Mouse (Mus musculus) olfactory bulb, adult 2 months (tissue): ENCODE results near the gene Ccdc85a. TPM values are rescaled to one million over a fixed set of nuclear protein-coding genes. Genes with fewer than 3 reads are reported as not detected.
A peak's percentile ranks its signal among the peaks of the same experiment; 100 is the strongest.
"Not testable (repeated sequence)": the region's sequence is repeated elsewhere in the genome, so short reads cannot be mapped to it uniquely, and the experiment has no call there.

Source experiments
- H3K27ac ChIP-seq: fragments of 200-500 bp; 2 replicates; pipeline ENCODE4 v1.5.1; 2012; ENCODE audit warnings: low read depth, low read length; ENCODE audit not compliant: insufficient read depth
- H3K4me1 ChIP-seq: fragments of 200-500 bp; 2 replicates; pipeline ENCODE4 v1.6.1; 2012; ENCODE audit warnings: low read length; ENCODE audit not compliant: control insufficient read depth, insufficient read depth
- H3K4me3 ChIP-seq: fragments of 200-500 bp; 2 replicates; pipeline ENCODE4 v1.5.1; 2012; ENCODE audit warnings: mild to moderate bottlenecking, low read depth, low read length, moderate library complexity; ENCODE audit not compliant: insufficient read depth
- CTCF ChIP-seq: fragments of 200-500 bp; IDR thresholded peaks from 2 replicates; pipeline ENCODE4 v1.5.1; 2012; ENCODE audit warnings: low read depth, mild to moderate bottlenecking, low read length, moderate library complexity; ENCODE audit not compliant: insufficient read depth
- POLR2A ChIP-seq: fragments of 200-500 bp; IDR thresholded peaks from 2 replicates; pipeline ENCODE4 v1.6.1; 2012; ENCODE audit warnings: mild to moderate bottlenecking, low read depth, low read length, moderate library complexity; ENCODE audit not compliant: insufficient read depth
- WGBS: fragments of 180-500 bp; shearing (Covaris S2); methylation state at CpG from one replicate; pipeline ENCODE4 v1.1.7; 2018; 5-methylcytosine and 5-hydroxymethylcytosine counted together
- polyA plus RNA-seq: library from polyadenylated mRNA; stranded (reverse); fragments of >200 nt; gene quantifications from 2 replicates; pipeline ENCODE4 v1.2.4, GENCODE M21; 2012; ENCODE audit warnings: low replicate concordance; ENCODE audit not compliant: missing spikeins, insufficient read depth, insufficient read length

Gene Ccdc85a
- polyA plus RNA-seq, 1 experiment, result not detected

GRCm38 (mm10) chr11:28365929-28366244 is 218.2 kb downstream of the Ccdc85a start:
- H3K27ac ChIP-seq, result no peak overlapping the region
- H3K4me1 ChIP-seq, result peaks cover 7% of the 10 kb centered on the region
- no peak for TF ChIP-seq CTCF
- no peak for TF ChIP-seq POLR2A
- WGBS, result 59% methylated on average over 2 of the region's 2 CpGs
- no peak overlapping the region; the same call in 1 of the 2 replicates for H3K4me3 ChIP-seq

- no peak overlapping the region for H3K27ac ChIP-seq
- peaks cover 7% of the 10 kb centered on the region for H3K4me1 ChIP-seq
- no peak for TF ChIP-seq CTCF
- TF ChIP-seq POLR2A, result no peak
- peak overlapping the region; percentile 30 for H3K4me3 ChIP-seq
- WGBS, result 10% methylated on average over 26 of the region's 26 CpGs
Measured at GRCm38 (mm10) chr11:28365209-28365928, 218.8 kb downstream of the Ccdc85a start.

- H3K4me3 ChIP-seq, result no peak overlapping the region
- TF ChIP-seq POLR2A (no peak), CTCF (no peak)
- H3K27ac ChIP-seq, result no peak overlapping the region
- 91% methylated on average over 2 of the region's 2 CpGs for WGBS
- H3K4me1 ChIP-seq, result no peaks in the 10 kb centered on the region
Measured at GRCm38 (mm10) chr11:28343465-28343864, 240.7 kb downstream of the Ccdc85a start.

- Histone ChIP-seq H3K27ac (no peak overlapping the region), H3K4me1 (no peaks in the 10 kb centered on the region), H3K4me3 (no peak overlapping the region)
- TF ChIP-seq CTCF, result no peak
- no peak for TF ChIP-seq POLR2A
- 58% methylated on average over 5 of the region's 5 CpGs for WGBS
Measured at GRCm38 (mm10) chr11:28341887-28342286, 242.2 kb downstream of the Ccdc85a start.

GRCm38 (mm10) chr11:28339224-28340150 is 244.6 kb downstream of the Ccdc85a start, which contains the start of gene Gm6685:
Gm6685 (minus strand) TSS chr11:28339867.
- H3K4me3 ChIP-seq, H3K27ac ChIP-seq, H3K4me1 ChIP-seq: not testable (repeated sequence)
- 96% methylated on average over 45 of the region's 45 CpGs for WGBS

Other genes with a start within 250 kb of the Ccdc85a start
- not detected in 2 replicates for gene Gm6685, start 244.5 kb downstream of the Ccdc85a start, polyA plus RNA-seq